Mouse (Mus musculus): ENCODE data around the gene Tbc1d23. TPM values are rescaled to one million over a fixed set of nuclear protein-coding genes. Genes with fewer than 3 reads are reported as not detected.

Gene Tbc1d23
- polyA plus RNA-seq, 1 experiment from 2014 or later: 31.6 TPM

DNA sequence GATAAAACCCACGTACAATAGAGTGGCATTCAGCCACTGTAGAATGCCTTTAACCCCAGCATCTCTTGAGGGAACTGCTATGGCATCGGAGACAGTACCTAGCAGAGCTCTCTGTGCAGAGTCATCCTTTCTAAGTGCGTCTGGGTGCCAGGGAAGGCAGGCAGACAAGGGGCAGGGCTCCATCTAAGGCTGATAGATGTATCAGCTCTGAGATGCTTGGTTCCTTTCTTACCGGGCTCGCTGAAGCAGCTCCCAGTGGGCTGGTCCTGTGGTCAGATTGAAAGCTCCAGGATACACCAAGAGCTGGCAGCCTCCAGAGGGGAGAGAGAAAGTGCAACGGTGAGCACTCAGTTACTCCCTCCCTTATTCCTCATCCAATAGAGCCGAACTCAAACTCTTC is 71.5 kb downstream of the Tbc1d23 start:
- H3K4me1 ChIP-seq (ENCODE audit: control insufficient read depth in 2 of 2, insufficient read depth in 2 of 2, low read length in 2 of 2): no peaks in the 10 kb centered on the region
- ATAC-seq (ENCODE audit: insufficient number of reproducible peaks, insufficient read depth, low FRiP score, low read depth): no peak
- no peaks in the 10 kb centered on the region for H3K27me3 ChIP-seq (ENCODE audit: control insufficient read depth, insufficient read depth, low read length)
- no peak overlapping the region for H3K4me3 ChIP-seq (ENCODE audit: control insufficient read depth in 1 of 2, insufficient read depth in 1 of 2, low read depth in 1 of 2, low read length in 2 of 2)
- H3K4me2 ChIP-seq (ENCODE audit: low read length): no peak overlapping the region
- peaks cover 88% of the 10 kb centered on the region for H3K36me3 ChIP-seq (ENCODE audit: control insufficient read depth, insufficient read depth, low read length)
- H3K9ac ChIP-seq (ENCODE audit: low read length): no peak overlapping the region
- 48% methylated on average over 7 of the region's 7 CpGs for WGBS
- no peaks in the 10 kb centered on the region for H3K9me3 ChIP-seq (ENCODE audit: control insufficient read depth, low read length)
- H3K27ac ChIP-seq (replicated peaks in 1 of 2; ENCODE audit: control insufficient read depth in 1 of 2, insufficient read depth in 1 of 2, low read depth in 2 of 2, low read length in 2 of 2): no peak overlapping the region

DNA sequence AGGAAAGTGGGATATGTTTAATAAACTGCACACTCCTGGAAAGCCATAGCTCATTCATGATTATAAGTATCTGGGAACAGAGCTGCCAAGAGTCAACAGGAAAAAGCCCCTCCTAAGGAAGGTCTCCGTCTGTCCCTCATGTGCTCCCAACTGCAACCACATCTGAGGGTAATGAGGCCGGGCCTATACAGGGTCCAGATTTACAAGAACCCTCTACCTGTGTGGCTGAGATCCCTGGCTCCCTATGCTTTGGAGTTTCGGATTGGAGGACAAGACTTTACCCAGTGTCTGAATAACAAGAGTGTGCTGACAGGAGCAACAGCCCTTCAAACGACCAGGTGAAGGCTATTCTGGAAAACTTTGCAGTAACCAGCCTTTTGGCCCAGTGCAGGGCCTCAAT is 73.6 kb downstream of the Tbc1d23 start:
- 63% methylated on average over 4 of the region's 4 CpGs for WGBS
- H3K27me3 ChIP-seq (ENCODE audit: control insufficient read depth, insufficient read depth, low read length): no peaks in the 10 kb centered on the region
- ATAC-seq (ENCODE audit: insufficient number of reproducible peaks, insufficient read depth, low FRiP score, low read depth): no peak
- H3K27ac ChIP-seq (replicated peaks in 1 of 2; ENCODE audit: control insufficient read depth in 1 of 2, insufficient read depth in 1 of 2, low read depth in 2 of 2, low read length in 2 of 2): no peak overlapping the region
- no peak overlapping the region for H3K4me3 ChIP-seq (ENCODE audit: control insufficient read depth in 1 of 2, insufficient read depth in 1 of 2, low read depth in 1 of 2, low read length in 2 of 2)
- no peak overlapping the region for H3K9ac ChIP-seq (ENCODE audit: low read length)
- H3K36me3 ChIP-seq (ENCODE audit: control insufficient read depth, insufficient read depth, low read length): peaks cover 84% of the 10 kb centered on the region
- H3K4me2 ChIP-seq (ENCODE audit: low read length): no peak overlapping the region
- no peaks in the 10 kb centered on the region for H3K9me3 ChIP-seq (ENCODE audit: control insufficient read depth, low read length)
- H3K4me1 ChIP-seq (ENCODE audit: control insufficient read depth in 2 of 2, insufficient read depth in 2 of 2, low read length in 2 of 2): no peaks in the 10 kb centered on the region

DNA sequence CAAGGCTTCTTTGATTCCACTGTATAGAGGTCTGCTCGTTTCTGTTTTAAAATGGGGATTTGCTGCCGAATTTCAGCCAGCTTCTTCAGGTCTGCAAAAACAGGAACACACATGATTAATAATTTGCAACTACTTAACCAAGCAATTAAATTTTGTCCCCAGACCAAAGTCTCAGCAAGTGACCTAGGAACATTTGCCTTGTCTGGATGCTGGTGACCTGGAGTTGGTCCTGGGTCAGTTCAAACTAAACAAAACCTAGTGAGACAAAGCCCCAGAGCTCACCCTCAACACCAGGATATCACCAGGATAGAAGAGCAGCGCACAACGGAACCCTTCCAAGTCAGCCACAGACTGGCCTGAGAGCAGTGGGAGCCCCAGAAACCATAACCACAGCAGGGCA is 74.2 kb downstream of the Tbc1d23 start:
- H3K9me3 ChIP-seq (ENCODE audit: control insufficient read depth, low read length): no peaks in the 10 kb centered on the region
- no peaks in the 10 kb centered on the region for H3K4me1 ChIP-seq (ENCODE audit: control insufficient read depth in 2 of 2, insufficient read depth in 2 of 2, low read length in 2 of 2)
- H3K9ac ChIP-seq (ENCODE audit: low read length): no peak overlapping the region
- H3K4me2 ChIP-seq (ENCODE audit: low read length): no peak overlapping the region
- no peak overlapping the region for H3K27ac ChIP-seq (replicated peaks in 1 of 2; ENCODE audit: control insufficient read depth in 1 of 2, insufficient read depth in 1 of 2, low read depth in 2 of 2, low read length in 2 of 2)
- no peaks in the 10 kb centered on the region for H3K27me3 ChIP-seq (ENCODE audit: control insufficient read depth, insufficient read depth, low read length)
- 90% methylated on average over 4 of the region's 4 CpGs for WGBS
- no peak overlapping the region for H3K4me3 ChIP-seq (ENCODE audit: control insufficient read depth in 1 of 2, insufficient read depth in 1 of 2, low read depth in 1 of 2, low read length in 2 of 2)
- peaks cover 88% of the 10 kb centered on the region for H3K36me3 ChIP-seq (ENCODE audit: control insufficient read depth, insufficient read depth, low read length)
- ATAC-seq (ENCODE audit: insufficient number of reproducible peaks, insufficient read depth, low FRiP score, low read depth): no peak

- H3K9me3 ChIP-seq (ENCODE audit: control insufficient read depth, low read length): no peaks in the 10 kb centered on the region
- no peaks in the 10 kb centered on the region for H3K4me1 ChIP-seq (ENCODE audit: control insufficient read depth in 2 of 2, insufficient read depth in 2 of 2, low read length in 2 of 2)
- H3K27me3 ChIP-seq (ENCODE audit: control insufficient read depth, insufficient read depth, low read length): no peaks in the 10 kb centered on the region
- ATAC-seq (ENCODE audit: insufficient number of reproducible peaks, insufficient read depth, low FRiP score, low read depth): no peak
- no peak overlapping the region for H3K27ac ChIP-seq (replicated peaks in 1 of 2; ENCODE audit: control insufficient read depth in 1 of 2, insufficient read depth in 1 of 2, low read depth in 2 of 2, low read length in 2 of 2)
- H3K4me3 ChIP-seq (ENCODE audit: control insufficient read depth in 1 of 2, insufficient read depth in 1 of 2, low read depth in 1 of 2, low read length in 2 of 2): no peak overlapping the region
- peaks cover 87% of the 10 kb centered on the region for H3K36me3 ChIP-seq (ENCODE audit: control insufficient read depth, insufficient read depth, low read length)
- H3K4me2 ChIP-seq (ENCODE audit: low read length): no peak overlapping the region
- H3K9ac ChIP-seq (ENCODE audit: low read length): no peak overlapping the region
These were observed 75.4 kb downstream of the Tbc1d23 start for GRCm38 (mm10) chr16:57155899-57156298.

GRCm38 (mm10) chr16:57151437-57151836 is 79.9 kb downstream of the Tbc1d23 start:
- no peak for ATAC-seq (ENCODE audit: insufficient number of reproducible peaks, insufficient read depth, low FRiP score, low read depth)
- Histone ChIP-seq H3K9ac (ENCODE audit: low read length) (no peak overlapping the region), H3K4me1 (ENCODE audit: control insufficient read depth in 2 of 2, insufficient read depth in 2 of 2, low read length in 2 of 2) (no peaks in the 10 kb centered on the region), H3K36me3 (ENCODE audit: control insufficient read depth, insufficient read depth, low read length) (peaks cover 88% of the 10 kb centered on the region), H3K4me2 (ENCODE audit: low read length) (no peak overlapping the region), H3K27ac (replicated peaks in 1 of 2; ENCODE audit: control insufficient read depth in 1 of 2, insufficient read depth in 1 of 2, low read depth in 2 of 2, low read length in 2 of 2) (no peak overlapping the region), H3K4me3 (ENCODE audit: control insufficient read depth in 1 of 2, insufficient read depth in 1 of 2, low read depth in 1 of 2, low read length in 2 of 2) (no peak overlapping the region), H3K27me3 (ENCODE audit: control insufficient read depth, insufficient read depth, low read length) (no peaks in the 10 kb centered on the region), H3K9me3 (ENCODE audit: control insufficient read depth, low read length) (no peaks in the 10 kb centered on the region)
- 93% methylated on average over 4 of the region's 4 CpGs for WGBS

GRCm38 (mm10) chr16:57144741-57145140 is 86.6 kb downstream of the Tbc1d23 start:
- no peaks in the 10 kb centered on the region for H3K27me3 ChIP-seq (ENCODE audit: control insufficient read depth, insufficient read depth, low read length)
- H3K27ac ChIP-seq (replicated peaks in 1 of 2; ENCODE audit: control insufficient read depth in 1 of 2, insufficient read depth in 1 of 2, low read depth in 2 of 2, low read length in 2 of 2): no peak overlapping the region
- no peaks in the 10 kb centered on the region for H3K4me1 ChIP-seq (ENCODE audit: control insufficient read depth in 2 of 2, insufficient read depth in 2 of 2, low read length in 2 of 2)
- H3K36me3 ChIP-seq (ENCODE audit: control insufficient read depth, insufficient read depth, low read length): peaks cover 75% of the 10 kb centered on the region
- no peak for ATAC-seq (ENCODE audit: insufficient number of reproducible peaks, insufficient read depth, low FRiP score, low read depth)
- 92% methylated on average over 5 of the region's 5 CpGs for WGBS
- H3K9me3 ChIP-seq (ENCODE audit: control insufficient read depth, low read length): no peaks in the 10 kb centered on the region
- H3K4me2 ChIP-seq (ENCODE audit: low read length): no peak overlapping the region
- H3K9ac ChIP-seq (ENCODE audit: low read length): no peak overlapping the region
- H3K4me3 ChIP-seq (ENCODE audit: control insufficient read depth in 1 of 2, insufficient read depth in 1 of 2, low read depth in 1 of 2, low read length in 2 of 2): no peak overlapping the region

- H3K4me2 ChIP-seq (ENCODE audit: low read length): no peak overlapping the region
- no peaks in the 10 kb centered on the region for H3K27me3 ChIP-seq (ENCODE audit: control insufficient read depth, insufficient read depth, low read length)
- ATAC-seq (ENCODE audit: insufficient number of reproducible peaks, insufficient read depth, low FRiP score, low read depth): no peak
- H3K27ac ChIP-seq (replicated peaks in 1 of 2; ENCODE audit: control insufficient read depth in 1 of 2, insufficient read depth in 1 of 2, low read depth in 2 of 2, low read length in 2 of 2): no peak overlapping the region
- no peaks in the 10 kb centered on the region for H3K9me3 ChIP-seq (ENCODE audit: control insufficient read depth, low read length)
- H3K4me1 ChIP-seq (ENCODE audit: control insufficient read depth in 2 of 2, insufficient read depth in 2 of 2, low read length in 2 of 2): no peaks in the 10 kb centered on the region
- no peak overlapping the region for H3K9ac ChIP-seq (ENCODE audit: low read length)
- WGBS: 94% methylated on average over 6 of the region's 6 CpGs
- H3K36me3 ChIP-seq (ENCODE audit: control insufficient read depth, insufficient read depth, low read length): peaks cover 50% of the 10 kb centered on the region
- no peak overlapping the region for H3K4me3 ChIP-seq (ENCODE audit: control insufficient read depth in 1 of 2, insufficient read depth in 1 of 2, low read depth in 1 of 2, low read length in 2 of 2)
These were observed 97.7 kb downstream of the Tbc1d23 start for GRCm38 (mm10) chr16:57133611-57134010.

DNA sequence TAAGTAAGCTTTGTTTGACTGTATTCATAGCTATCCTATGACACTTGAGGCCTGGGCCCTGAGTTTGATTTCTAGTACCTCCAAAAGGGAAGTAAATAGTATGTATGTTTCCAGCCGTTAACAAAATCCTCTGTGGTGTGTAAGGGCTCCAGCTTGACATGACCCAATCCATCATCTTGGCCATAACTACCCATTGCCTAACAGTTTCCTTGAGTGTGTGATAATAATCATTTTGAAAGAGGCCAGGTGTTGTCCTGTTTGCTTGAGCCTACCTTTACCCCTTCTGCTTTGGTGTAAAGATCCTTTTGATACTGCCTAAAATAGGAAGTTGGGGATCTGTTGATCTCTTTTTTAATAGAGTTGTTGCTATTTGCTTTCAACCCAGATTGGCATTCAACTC is 99.0 kb downstream of the Tbc1d23 start:
- no peak overlapping the region for H3K9ac ChIP-seq (ENCODE audit: low read length)
- no peaks in the 10 kb centered on the region for H3K27me3 ChIP-seq (ENCODE audit: control insufficient read depth, insufficient read depth, low read length)
- ATAC-seq (ENCODE audit: insufficient number of reproducible peaks, insufficient read depth, low FRiP score, low read depth): no peak
- no peaks in the 10 kb centered on the region for H3K9me3 ChIP-seq (ENCODE audit: control insufficient read depth, low read length)
- peaks cover 0 to 3% of the 10 kb centered on the region in 2 experiments; a peak in 2 of 4 replicates for H3K4me1 ChIP-seq (ENCODE audit: control insufficient read depth in 2 of 2, insufficient read depth in 2 of 2, low read length in 2 of 2)
- peaks cover 37% of the 10 kb centered on the region for H3K36me3 ChIP-seq (ENCODE audit: control insufficient read depth, insufficient read depth, low read length)
- H3K27ac ChIP-seq (replicated peaks in 1 of 2; ENCODE audit: control insufficient read depth in 1 of 2, insufficient read depth in 1 of 2, low read depth in 2 of 2, low read length in 2 of 2): no peak overlapping the region
- no peak overlapping the region for H3K4me2 ChIP-seq (ENCODE audit: low read length)
- 74% methylated on average over 1 of the region's 1 CpGs for WGBS
- H3K4me3 ChIP-seq (ENCODE audit: control insufficient read depth in 1 of 2, insufficient read depth in 1 of 2, low read depth in 1 of 2, low read length in 2 of 2): no peak overlapping the region
